Mouse (Mus musculus): ENCODE measurements around the gene Mmachc. TPM values are rescaled to one million over a fixed set of nuclear protein-coding genes. Genes with fewer than 3 reads are reported as not detected.
A peak's percentile ranks its signal among the peaks of the same experiment; 100 is the strongest.

Mmachc gene
- 18.4 and 19.1 TPM in 2 replicates for polyA plus RNA-seq (2014; fragmentation: Nextera tagmentation; extraction: Ambion mirVana)

- Histone ChIP-seq H3K9me3 (ENCODE audit: control insufficient read depth, low read depth, low read length) (no peaks in the 10 kb centered on the region), H3K4me3 (ENCODE audit: low read depth, low read length) (peak within 1 kb of the TSS; percentile 64), H3K4me1 (ENCODE audit: control insufficient read depth, insufficient read depth, low read length) (0 out of 2 replicates have a peak, but pooled peaks cover 3% of the 10 kb centered on the region), H3K4me2 (replicated peaks; ENCODE audit: low read depth, low read length) (peak within 1 kb of the TSS; percentile 91), H3K27ac (ENCODE audit: low read length) (no peak within 1 kb of the TSS), H3K36me3 (ENCODE audit: control insufficient read depth, insufficient read depth, low read length) (no peaks in the 10 kb centered on the region), H3K9ac (replicated peaks; ENCODE audit: low read depth, low read length) (peak within 1 kb of the TSS; percentile 46; the same call in 1 of the 2 replicates), H3K27me3 (ENCODE audit: control insufficient read depth, insufficient read depth, low read length) (no peaks in the 10 kb centered on the region)
- WGBS, result under 1% methylated on average over 29 of the region's 29 CpGs
- peak; percentile 100 for ATAC-seq (ENCODE audit: insufficient number of reproducible peaks, insufficient read depth, low FRiP score, low read depth)
These were observed at the start of gene Mmachc, which contains the start of gene Ccdc163 for GRCm38 (mm10) chr4:116708201-116708764. Gene Mmachc, minus strand, starts transcription at chr4:116708406. Gene Ccdc163, plus strand, starts transcription at chr4:116708509.

DNA sequence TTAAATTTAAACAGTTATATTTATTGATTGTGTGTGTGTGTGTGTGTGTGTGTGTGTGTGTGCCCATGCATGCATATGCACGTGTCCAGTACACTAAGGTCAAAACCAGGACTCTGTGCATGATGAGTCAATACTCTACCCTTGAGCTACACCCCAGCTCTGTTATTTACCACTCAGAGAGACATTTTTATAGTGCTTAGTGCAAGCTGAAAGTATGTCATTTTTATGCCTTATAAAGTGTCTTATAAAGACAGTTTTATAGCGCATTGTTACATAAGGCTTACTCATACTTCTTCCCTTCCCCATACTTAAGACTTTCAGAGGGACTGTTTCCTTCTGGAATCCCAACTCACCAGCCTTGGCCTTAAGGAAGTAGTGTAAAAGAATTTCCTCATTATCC is 41.5 kb upstream of the Mmachc start:
- no peaks in the 10 kb centered on the region for H3K4me1 ChIP-seq (ENCODE audit: control insufficient read depth, insufficient read depth, low read length)
- no peak for ATAC-seq (ENCODE audit: insufficient number of reproducible peaks, insufficient read depth, low FRiP score, low read depth)
- no peaks in the 10 kb centered on the region for H3K9me3 ChIP-seq (ENCODE audit: control insufficient read depth, low read depth, low read length)
- no peak overlapping the region for H3K4me2 ChIP-seq (replicated peaks; ENCODE audit: low read depth, low read length)
- 89% methylated on average over 2 of the region's 2 CpGs for WGBS
- no peaks in the 10 kb centered on the region for H3K27me3 ChIP-seq (ENCODE audit: control insufficient read depth, insufficient read depth, low read length)
- H3K9ac ChIP-seq (replicated peaks; ENCODE audit: low read depth, low read length), result no peak overlapping the region
- H3K4me3 ChIP-seq (ENCODE audit: low read depth, low read length), result no peak overlapping the region
- H3K36me3 ChIP-seq (ENCODE audit: control insufficient read depth, insufficient read depth, low read length), result no peaks in the 10 kb centered on the region
- no peak overlapping the region for H3K27ac ChIP-seq (ENCODE audit: low read length)

- 80% methylated on average over 9 of the region's 9 CpGs for WGBS
- Histone ChIP-seq H3K27me3 (ENCODE audit: control insufficient read depth, insufficient read depth, low read length) (no peaks in the 10 kb centered on the region), H3K4me3 (ENCODE audit: low read depth, low read length) (no peak overlapping the region), H3K36me3 (ENCODE audit: control insufficient read depth, insufficient read depth, low read length) (no peaks in the 10 kb centered on the region), H3K9ac (replicated peaks; ENCODE audit: low read depth, low read length) (no peak overlapping the region), H3K9me3 (ENCODE audit: control insufficient read depth, low read depth, low read length) (no peaks in the 10 kb centered on the region), H3K4me1 (ENCODE audit: control insufficient read depth, insufficient read depth, low read length) (no peaks in the 10 kb centered on the region), H3K4me2 (replicated peaks; ENCODE audit: low read depth, low read length) (no peak overlapping the region), H3K27ac (ENCODE audit: low read length) (no peak overlapping the region)
- no peak for ATAC-seq (ENCODE audit: insufficient number of reproducible peaks, insufficient read depth, low FRiP score, low read depth)
These were observed 31.0 kb upstream of the Mmachc start for GRCm38 (mm10) chr4:116738972-116739751.

DNA sequence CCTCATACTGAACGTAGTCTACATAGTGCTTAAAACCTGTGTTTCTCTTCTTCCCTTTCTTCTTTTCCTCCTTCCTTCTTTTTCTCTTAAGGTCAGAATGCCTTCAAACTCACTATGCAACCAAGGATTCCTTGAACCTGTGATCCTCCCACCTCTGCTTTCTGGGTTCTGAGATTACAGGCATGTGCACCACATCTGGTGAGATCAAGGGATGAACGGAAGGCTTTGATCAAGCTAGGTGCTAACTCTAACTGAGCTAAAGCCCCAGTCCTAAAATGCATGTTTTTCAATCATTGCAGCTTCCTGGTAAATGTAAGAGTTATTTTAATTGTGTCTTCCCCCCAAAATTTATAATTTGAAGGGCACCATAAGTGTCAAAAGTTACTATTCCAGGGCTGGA is 26.8 kb upstream of the Mmachc start:
- 74% methylated on average over 2 of the region's 2 CpGs for WGBS
- H3K9me3 ChIP-seq (ENCODE audit: control insufficient read depth, low read depth, low read length), result no peaks in the 10 kb centered on the region
- no peak overlapping the region for H3K27ac ChIP-seq (ENCODE audit: low read length)
- ATAC-seq (ENCODE audit: insufficient number of reproducible peaks, insufficient read depth, low FRiP score, low read depth), result no peak
- no peaks in the 10 kb centered on the region for H3K4me1 ChIP-seq (ENCODE audit: control insufficient read depth, insufficient read depth, low read length)
- no peak overlapping the region for H3K4me2 ChIP-seq (replicated peaks; ENCODE audit: low read depth, low read length)
- no peak overlapping the region for H3K4me3 ChIP-seq (ENCODE audit: low read depth, low read length)
- no peak overlapping the region for H3K9ac ChIP-seq (replicated peaks; ENCODE audit: low read depth, low read length)
- no peaks in the 10 kb centered on the region for H3K36me3 ChIP-seq (ENCODE audit: control insufficient read depth, insufficient read depth, low read length)
- no peaks in the 10 kb centered on the region for H3K27me3 ChIP-seq (ENCODE audit: control insufficient read depth, insufficient read depth, low read length)

- Histone ChIP-seq H3K4me1 (ENCODE audit: control insufficient read depth, insufficient read depth, low read length) (no peaks in the 10 kb centered on the region), H3K36me3 (ENCODE audit: control insufficient read depth, insufficient read depth, low read length) (no peaks in the 10 kb centered on the region), H3K27me3 (ENCODE audit: control insufficient read depth, insufficient read depth, low read length) (no peaks in the 10 kb centered on the region), H3K27ac (ENCODE audit: low read length) (no peak overlapping the region), H3K9ac (replicated peaks; ENCODE audit: low read depth, low read length) (no peak overlapping the region), H3K4me3 (ENCODE audit: low read depth, low read length) (no peak overlapping the region), H3K4me2 (replicated peaks; ENCODE audit: low read depth, low read length) (no peak overlapping the region), H3K9me3 (ENCODE audit: control insufficient read depth, low read depth, low read length) (no peaks in the 10 kb centered on the region)
- 73% methylated on average over 5 of the region's 5 CpGs for WGBS
- no peak for ATAC-seq (ENCODE audit: insufficient number of reproducible peaks, insufficient read depth, low FRiP score, low read depth)
These were observed 24.1 kb upstream of the Mmachc start for GRCm38 (mm10) chr4:116732355-116732754.

DNA sequence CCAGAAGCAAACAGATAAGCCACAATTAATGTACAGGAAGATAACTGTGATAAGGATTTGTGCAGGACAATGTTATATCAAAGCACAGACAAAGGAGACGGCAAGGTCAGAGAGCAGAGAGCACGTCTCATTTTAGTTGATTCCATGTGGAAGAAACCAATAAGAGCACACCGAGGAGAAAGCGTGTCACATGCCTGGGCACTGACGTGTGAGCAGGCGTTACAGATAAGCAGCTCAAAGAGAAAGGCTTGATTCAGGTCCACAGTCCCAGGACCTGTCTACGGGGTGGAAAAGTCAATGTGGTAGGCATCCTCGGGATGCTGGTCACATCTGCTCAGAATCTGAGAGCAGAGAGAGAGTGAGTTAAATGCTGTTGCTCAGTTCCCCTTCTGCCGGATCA is 22.9 kb upstream of the Mmachc start:
- Histone ChIP-seq H3K4me2 (replicated peaks; ENCODE audit: low read depth, low read length) (no peak overlapping the region), H3K27ac (ENCODE audit: low read length) (no peak overlapping the region), H3K9me3 (ENCODE audit: control insufficient read depth, low read depth, low read length) (no peaks in the 10 kb centered on the region), H3K9ac (replicated peaks; ENCODE audit: low read depth, low read length) (no peak overlapping the region), H3K4me3 (ENCODE audit: low read depth, low read length) (no peak overlapping the region), H3K36me3 (ENCODE audit: control insufficient read depth, insufficient read depth, low read length) (no peaks in the 10 kb centered on the region), H3K4me1 (ENCODE audit: control insufficient read depth, insufficient read depth, low read length) (no peaks in the 10 kb centered on the region), H3K27me3 (ENCODE audit: control insufficient read depth, insufficient read depth, low read length) (no peaks in the 10 kb centered on the region)
- ATAC-seq (ENCODE audit: insufficient number of reproducible peaks, insufficient read depth, low FRiP score, low read depth), result no peak
- WGBS, result 80% methylated on average over 9 of the region's 9 CpGs

DNA sequence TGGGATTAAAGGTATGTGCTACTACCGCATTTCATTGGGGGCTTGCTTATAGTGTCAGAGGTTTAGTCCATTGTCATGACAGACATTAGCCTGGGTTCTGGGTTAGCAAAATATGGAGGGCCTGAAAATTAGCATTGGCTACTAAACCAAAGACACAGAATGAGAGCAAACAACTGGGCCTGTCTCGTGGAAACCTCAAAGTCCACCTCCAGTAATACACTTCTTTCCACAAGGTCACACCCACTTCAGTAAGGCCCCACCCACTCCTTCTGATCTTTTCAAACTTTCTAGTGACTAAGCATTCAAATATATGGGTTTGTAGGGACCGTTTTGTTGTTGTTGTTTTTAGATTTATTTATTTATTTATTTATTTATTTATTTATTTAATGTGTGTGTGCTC is 21.3 kb upstream of the Mmachc start:
- WGBS, result 86% methylated on average over 3 of the region's 3 CpGs
- Histone ChIP-seq H3K4me2 (replicated peaks; ENCODE audit: low read depth, low read length) (no peak overlapping the region), H3K27me3 (ENCODE audit: control insufficient read depth, insufficient read depth, low read length) (no peaks in the 10 kb centered on the region)

GRCm38 (mm10) chr4:116727401-116727800 is 19.2 kb upstream of the Mmachc start:
- no peak for ATAC-seq (ENCODE audit: insufficient number of reproducible peaks, insufficient read depth, low FRiP score, low read depth)

More for the DNA sequence above, 21.3 kb upstream of the Mmachc start:
- ATAC-seq (ENCODE audit: insufficient number of reproducible peaks, insufficient read depth, low FRiP score, low read depth), result no peak
- Histone ChIP-seq H3K9me3 (ENCODE audit: control insufficient read depth, low read depth, low read length) (no peaks in the 10 kb centered on the region), H3K27ac (ENCODE audit: low read length) (no peak overlapping the region), H3K9ac (replicated peaks; ENCODE audit: low read depth, low read length) (no peak overlapping the region), H3K4me3 (ENCODE audit: low read depth, low read length) (no peak overlapping the region), H3K4me1 (ENCODE audit: control insufficient read depth, insufficient read depth, low read length) (0 out of 2 replicates have a peak, but pooled peaks cover 4% of the 10 kb centered on the region), H3K36me3 (ENCODE audit: control insufficient read depth, insufficient read depth, low read length) (no peaks in the 10 kb centered on the region)

More at GRCm38 (mm10) chr4:116727401-116727800, 19.2 kb upstream of the Mmachc start:
- H3K27ac ChIP-seq (ENCODE audit: low read length), result no peak overlapping the region
- H3K9ac ChIP-seq (replicated peaks; ENCODE audit: low read depth, low read length), result no peak overlapping the region
- H3K27me3 ChIP-seq (ENCODE audit: control insufficient read depth, insufficient read depth, low read length), result no peaks in the 10 kb centered on the region
- no peak overlapping the region for H3K4me2 ChIP-seq (replicated peaks; ENCODE audit: low read depth, low read length)
- H3K4me3 ChIP-seq (ENCODE audit: low read depth, low read length), result no peak overlapping the region
- 68% methylated on average over 3 of the region's 3 CpGs for WGBS
- 0 out of 2 replicates have a peak, but pooled peaks cover 4% of the 10 kb centered on the region for H3K4me1 ChIP-seq (ENCODE audit: control insufficient read depth, insufficient read depth, low read length)
- no peaks in the 10 kb centered on the region for H3K9me3 ChIP-seq (ENCODE audit: control insufficient read depth, low read depth, low read length)
- no peaks in the 10 kb centered on the region for H3K36me3 ChIP-seq (ENCODE audit: control insufficient read depth, insufficient read depth, low read length)
